Mouse (Mus musculus) bone marrow macrophage, adult 2 months (primary cell): ENCODE measurements around the gene Lax1.

Experiments used
- CTCF ChIP-seq: IDR thresholded peaks from 2 replicates; pipeline ENCODE4 v1.5.1; 2012; ENCODE audit warnings: low read depth, mild to moderate bottlenecking, low read length, moderate library complexity
- POLR2A ChIP-seq: IDR thresholded peaks from 2 replicates; pipeline ENCODE4 v1.6.1; 2012; ENCODE audit warnings: mild to moderate bottlenecking, low read depth, low read length, borderline replicate concordance

DNA sequence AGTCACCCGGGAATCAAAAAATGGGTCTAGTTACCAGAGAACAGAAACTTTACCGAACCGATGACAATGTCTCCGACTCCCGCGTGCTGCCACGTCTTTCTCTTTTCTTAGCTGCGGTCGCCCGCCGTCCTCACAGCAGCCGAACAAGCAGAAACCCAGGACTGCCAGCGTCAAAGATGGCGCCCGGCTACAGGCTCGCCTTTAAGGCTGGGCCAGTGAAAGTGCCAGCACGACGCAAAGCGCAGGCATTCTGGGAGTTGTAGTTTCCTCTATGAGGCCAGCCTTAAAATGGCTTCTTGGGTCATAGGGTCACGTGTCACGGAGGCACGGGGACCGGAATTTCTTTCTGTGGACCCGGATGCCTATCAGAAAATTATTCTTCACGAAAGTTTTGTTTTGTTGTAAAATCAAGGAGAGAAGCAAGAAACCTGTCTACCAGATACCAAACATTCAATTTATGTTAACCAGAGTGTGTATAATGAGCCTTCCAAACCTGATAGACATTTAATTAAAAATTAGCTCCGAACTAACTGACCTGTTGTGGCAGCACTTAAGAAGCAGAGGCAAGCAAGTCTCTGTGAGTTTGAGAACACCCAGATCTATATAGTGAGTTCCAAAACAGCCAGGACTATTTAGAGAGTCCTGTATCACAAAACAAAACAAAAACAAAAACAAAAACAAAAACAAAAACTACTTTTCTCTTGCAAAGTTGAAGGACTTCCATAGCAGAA lies 28.5 kb downstream of the Lax1 start, which contains the start of gene Gm38394:
- TF ChIP-seq CTCF, result no peak
- no peak for TF ChIP-seq POLR2A
